Mouse (Mus musculus): ENCODE results near the gene Galnt17. TPM values are rescaled to one million over a fixed set of nuclear protein-coding genes. Genes with fewer than 3 reads are reported as not detected.

Gene Galnt17
- 3.2 TPM in 2 replicates for polyA plus RNA-seq (2015; fragmentation: Nextera tagmentation; extraction: Ambion mirVana)

- no peak for ATAC-seq (ENCODE audit: low FRiP score, low read depth)
- peak within 1 kb of the TSS; percentile 70 for H3K9ac ChIP-seq
- H3K4me3 ChIP-seq, result peak within 1 kb of the TSS; percentile 75
- H3K27ac ChIP-seq, result peak within 1 kb of the TSS; percentile 44; the same call in 1 of the 2 replicates
- H3K4me2 ChIP-seq (replicated peaks), result peak within 1 kb of the TSS; percentile 98
- H3K9me3 ChIP-seq, result no peaks in the 10 kb centered on the region
- peaks cover 21% of the 10 kb centered on the region; the same call in 1 of the 2 replicates for H3K4me1 ChIP-seq
- H3K27me3 ChIP-seq, result peaks cover 38% of the 10 kb centered on the region
- 45% methylated on average over 3 of the region's 3 CpGs for WGBS
- H3K36me3 ChIP-seq, result no peaks in the 10 kb centered on the region
These were observed at the start of gene Galnt17 for GRCm38 (mm10) chr5:131308397-131308796. Gene Galnt17 (minus strand): TSS chr5:131308497.

GRCm38 (mm10) chr5:131334536-131334935 lies 26.2 kb upstream of the Galnt17 start:
- Histone ChIP-seq H3K36me3 (no peaks in the 10 kb centered on the region), H3K27me3 (no peaks in the 10 kb centered on the region), H3K4me2 (replicated peaks) (no peak overlapping the region), H3K9me3 (no peaks in the 10 kb centered on the region), H3K4me1 (no peaks in the 10 kb centered on the region), H3K27ac (no peak overlapping the region), H3K9ac (no peak overlapping the region), H3K4me3 (no peak overlapping the region)
- 69% methylated on average over 8 of the region's 8 CpGs for WGBS
- ATAC-seq (ENCODE audit: low FRiP score, low read depth), result no peak

DNA sequence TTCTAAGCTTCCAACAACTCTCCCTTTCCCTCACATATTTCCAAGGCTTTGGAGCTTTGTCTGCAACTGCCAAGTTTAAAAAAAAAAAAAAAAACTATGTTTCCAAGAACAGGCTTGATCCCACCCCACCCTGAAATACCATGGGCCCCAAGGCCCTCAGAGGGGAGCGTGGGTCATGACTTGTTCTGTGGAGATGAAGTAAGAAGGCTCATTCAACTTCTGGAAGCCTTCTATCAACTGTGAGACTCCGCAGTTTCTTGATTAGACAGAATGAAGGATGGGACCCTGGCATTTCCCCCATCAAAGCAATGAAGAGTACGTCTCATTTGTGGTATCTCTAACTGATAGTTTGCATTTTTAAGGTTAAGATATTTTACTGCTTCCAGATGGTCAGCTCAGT lies 13.0 kb upstream of the Galnt17 start:
- no peaks in the 10 kb centered on the region for H3K27me3 ChIP-seq
- H3K4me3 ChIP-seq, result no peak overlapping the region
- no peaks in the 10 kb centered on the region for H3K9me3 ChIP-seq
- H3K9ac ChIP-seq, result no peak overlapping the region
- no peaks in the 10 kb centered on the region for H3K4me1 ChIP-seq
- H3K27ac ChIP-seq, result no peak overlapping the region
- 38% methylated on average over 3 of the region's 3 CpGs for WGBS
- no peak overlapping the region for H3K4me2 ChIP-seq (replicated peaks)
- no peak for ATAC-seq (ENCODE audit: low FRiP score, low read depth)
- no peaks in the 10 kb centered on the region for H3K36me3 ChIP-seq

DNA sequence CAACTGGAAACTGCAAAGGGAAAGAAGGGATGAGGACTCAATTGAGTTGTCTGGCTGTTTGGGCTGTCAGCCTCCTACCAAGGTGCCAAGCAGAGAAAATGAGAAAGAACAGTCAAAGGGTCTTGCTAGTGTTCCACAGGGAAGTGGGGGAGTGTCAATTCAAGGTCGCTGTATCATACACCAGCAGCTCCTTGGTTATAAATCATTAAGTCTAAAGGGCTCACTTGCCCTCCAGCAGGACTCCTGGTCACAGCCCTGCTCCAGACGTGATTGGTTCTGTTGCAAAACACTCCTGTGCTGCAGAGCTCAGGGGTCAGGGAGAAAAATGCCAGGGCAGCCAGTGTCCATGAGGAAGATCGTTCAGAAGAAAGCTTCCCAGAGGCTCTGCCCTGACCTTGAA lies 11.3 kb upstream of the Galnt17 start:
- Histone ChIP-seq H3K9ac (no peak overlapping the region), H3K36me3 (no peaks in the 10 kb centered on the region), H3K9me3 (no peaks in the 10 kb centered on the region), H3K27me3 (no peaks in the 10 kb centered on the region), H3K4me3 (no peak overlapping the region), H3K27ac (no peak overlapping the region), H3K4me1 (peaks cover 6% of the 10 kb centered on the region), H3K4me2 (replicated peaks) (no peak overlapping the region)
- WGBS, result 16% methylated on average over 3 of the region's 3 CpGs
- ATAC-seq (ENCODE audit: low FRiP score, low read depth), result no peak

GRCm38 (mm10) chr5:131319141-131319540 lies 10.8 kb upstream of the Galnt17 start:
- 32% methylated on average over 2 of the region's 2 CpGs for WGBS
- H3K9ac ChIP-seq, result no peak overlapping the region
- no peak overlapping the region for H3K4me2 ChIP-seq (replicated peaks)
- peaks cover 9% of the 10 kb centered on the region for H3K4me1 ChIP-seq
- H3K27ac ChIP-seq, result no peak overlapping the region
- H3K9me3 ChIP-seq, result no peaks in the 10 kb centered on the region
- no peaks in the 10 kb centered on the region for H3K27me3 ChIP-seq
- ATAC-seq (ENCODE audit: low FRiP score, low read depth), result no peak
- no peak overlapping the region for H3K4me3 ChIP-seq
- no peaks in the 10 kb centered on the region for H3K36me3 ChIP-seq

DNA sequence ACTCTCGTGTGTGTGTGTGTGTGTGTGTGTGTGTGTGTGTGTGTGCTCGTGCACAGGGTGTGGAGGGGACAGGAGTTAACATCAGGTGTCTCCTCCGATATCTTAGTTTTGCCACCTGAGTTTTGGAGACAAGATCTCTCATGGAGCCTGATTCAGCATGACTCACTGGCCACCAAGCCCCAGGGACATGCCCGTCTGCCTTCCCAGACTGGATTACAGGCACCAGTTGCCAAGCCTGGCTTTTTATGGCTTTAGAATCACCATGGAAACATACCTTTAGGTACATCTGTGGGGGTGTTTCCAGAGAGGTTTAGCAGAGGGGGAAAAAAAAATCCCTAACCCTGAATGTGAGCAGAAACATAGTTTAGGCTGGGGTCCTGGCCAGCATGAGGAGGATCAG lies 6.7 kb upstream of the Galnt17 start:
- Histone ChIP-seq H3K27me3 (no peaks in the 10 kb centered on the region), H3K27ac (peak overlapping the region; percentile 39; the same call in 1 of the 2 replicates), H3K4me1 (peaks cover 9% of the 10 kb centered on the region), H3K4me2 (replicated peaks) (peak overlapping the region; percentile 23; the same call in 1 of the 2 replicates), H3K36me3 (no peaks in the 10 kb centered on the region), H3K4me3 (no peak overlapping the region), H3K9ac (no peak overlapping the region), H3K9me3 (no peaks in the 10 kb centered on the region)
- WGBS, result 49% methylated on average over 4 of the region's 4 CpGs
- no peak for ATAC-seq (ENCODE audit: low FRiP score, low read depth)

- Histone ChIP-seq H3K4me2 (replicated peaks) (peak overlapping the region; percentile 98), H3K4me1 (peaks cover 21% of the 10 kb centered on the region; the same call in 1 of the 2 replicates), H3K27me3 (peaks cover 42% of the 10 kb centered on the region), H3K36me3 (no peaks in the 10 kb centered on the region), H3K9ac (peak overlapping the region; percentile 70), H3K4me3 (peak overlapping the region; percentile 75), H3K9me3 (no peaks in the 10 kb centered on the region), H3K27ac (peak overlapping the region; percentile 44; the same call in 1 of the 2 replicates)
- WGBS, result under 1% methylated on average over 35 of the region's 36 CpGs
- peak; percentile 87 for ATAC-seq (ENCODE audit: low FRiP score, low read depth)
These were observed 593 bp downstream of the Galnt17 start for GRCm38 (mm10) chr5:131307656-131308151.

DNA sequence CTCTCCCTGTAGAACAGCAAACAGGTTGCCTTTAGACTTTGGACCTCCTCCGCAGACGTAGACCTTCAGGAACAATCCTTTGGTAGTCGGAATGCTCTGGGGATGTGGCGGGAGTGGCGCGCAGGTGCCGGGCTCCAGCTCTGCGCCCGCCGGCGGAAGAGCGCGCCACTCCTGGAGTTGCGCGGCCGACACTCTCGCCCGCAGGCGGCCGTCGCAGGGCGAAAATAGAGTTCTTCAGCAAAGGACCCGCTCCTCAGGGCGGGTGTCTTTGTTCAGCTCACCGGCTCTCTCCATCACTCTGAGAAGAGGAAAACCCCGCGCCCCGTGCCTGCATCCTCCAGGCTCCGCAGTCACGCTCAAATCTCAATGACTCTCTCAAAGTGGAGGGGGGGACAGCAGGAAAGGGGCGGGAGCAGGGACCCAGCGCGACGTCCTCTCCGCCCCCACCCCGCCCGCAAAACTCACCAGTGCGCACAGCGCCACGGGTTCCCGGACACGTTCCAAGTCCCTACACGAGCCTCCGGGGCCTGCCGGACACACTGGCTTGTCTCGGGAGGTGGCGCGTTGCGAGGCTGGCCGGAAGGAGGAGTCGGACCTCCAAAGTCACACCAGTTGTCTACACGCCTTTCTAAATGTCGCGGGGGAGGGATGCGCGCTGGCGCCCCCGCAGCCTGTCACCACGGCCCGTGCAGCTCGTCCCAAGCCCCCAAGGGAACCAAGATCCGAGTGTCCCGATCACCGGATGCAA lies 1.2 kb downstream of the Galnt17 start:
- peaks cover 21% of the 10 kb centered on the region; the same call in 1 of the 2 replicates for H3K4me1 ChIP-seq
- peak overlapping the region; percentile 70 for H3K9ac ChIP-seq
- 0% methylated on average over 64 of the region's 64 CpGs for WGBS
- ATAC-seq (ENCODE audit: low FRiP score, low read depth), result peak; percentile 28; the same call in 1 of the 2 replicates
- H3K4me3 ChIP-seq, result peak overlapping the region; percentile 75
- no peaks in the 10 kb centered on the region for H3K9me3 ChIP-seq
- peaks cover 45% of the 10 kb centered on the region for H3K27me3 ChIP-seq
- no peaks in the 10 kb centered on the region for H3K36me3 ChIP-seq
- H3K27ac ChIP-seq, result peak overlapping the region; percentile 44; the same call in 1 of the 2 replicates
- H3K4me2 ChIP-seq (replicated peaks), result peak overlapping the region; percentile 98

GRCm38 (mm10) chr5:131306321-131306907 lies 1.9 kb downstream of the Galnt17 start:
- Histone ChIP-seq H3K4me3 (peak overlapping the region; percentile 75), H3K36me3 (no peaks in the 10 kb centered on the region), H3K9me3 (no peaks in the 10 kb centered on the region), H3K27ac (no peak overlapping the region), H3K9ac (peak overlapping the region; percentile 70), H3K4me1 (peaks cover 21% of the 10 kb centered on the region; the same call in 1 of the 2 replicates), H3K4me2 (replicated peaks) (peak overlapping the region; percentile 98), H3K27me3 (peaks cover 45% of the 10 kb centered on the region)
- ATAC-seq (ENCODE audit: low FRiP score, low read depth), result no peak
- under 1% methylated on average over 39 of the region's 39 CpGs for WGBS

GRCm38 (mm10) chr5:131305223-131305622 lies 3.1 kb downstream of the Galnt17 start:
- WGBS, result 44% methylated on average over 5 of the region's 5 CpGs
- H3K27ac ChIP-seq, result no peak overlapping the region
- peak overlapping the region; percentile 98 for H3K4me2 ChIP-seq (replicated peaks)
- no peaks in the 10 kb centered on the region for H3K36me3 ChIP-seq
- H3K4me1 ChIP-seq, result peaks cover 21% of the 10 kb centered on the region; the same call in 1 of the 2 replicates
- no peak for ATAC-seq (ENCODE audit: low FRiP score, low read depth)
- no peak overlapping the region for H3K4me3 ChIP-seq
- no peaks in the 10 kb centered on the region for H3K9me3 ChIP-seq
- H3K9ac ChIP-seq, result no peak overlapping the region
- peaks cover 45% of the 10 kb centered on the region for H3K27me3 ChIP-seq

- H3K4me3 ChIP-seq, result no peak overlapping the region
- H3K27me3 ChIP-seq, result peaks cover 36% of the 10 kb centered on the region
- H3K27ac ChIP-seq, result no peak overlapping the region
- H3K9ac ChIP-seq, result no peak overlapping the region
- no peak for ATAC-seq (ENCODE audit: low FRiP score, low read depth)
- H3K4me1 ChIP-seq, result peaks cover 10% of the 10 kb centered on the region; the same call in 1 of the 2 replicates
- 84% methylated on average over 3 of the region's 3 CpGs for WGBS
- H3K4me2 ChIP-seq (replicated peaks), result no peak overlapping the region
- no peaks in the 10 kb centered on the region for H3K9me3 ChIP-seq
- H3K36me3 ChIP-seq, result no peaks in the 10 kb centered on the region
These were observed 6.8 kb downstream of the Galnt17 start for GRCm38 (mm10) chr5:131301526-131301925.

- H3K4me3 ChIP-seq, result no peak overlapping the region
- ATAC-seq (ENCODE audit: low FRiP score, low read depth), result no peak
- no peak overlapping the region for H3K9ac ChIP-seq
- no peak overlapping the region for H3K27ac ChIP-seq
- WGBS, result 71% methylated on average over 16 of the region's 16 CpGs
- no peaks in the 10 kb centered on the region for H3K4me1 ChIP-seq
- no peak overlapping the region for H3K4me2 ChIP-seq (replicated peaks)
- no peaks in the 10 kb centered on the region for H3K36me3 ChIP-seq
- no peaks in the 10 kb centered on the region for H3K27me3 ChIP-seq
- H3K9me3 ChIP-seq, result no peaks in the 10 kb centered on the region
These were observed 14.4 kb downstream of the Galnt17 start for GRCm38 (mm10) chr5:131293726-131294449.
